In the genomic region with DNA sequence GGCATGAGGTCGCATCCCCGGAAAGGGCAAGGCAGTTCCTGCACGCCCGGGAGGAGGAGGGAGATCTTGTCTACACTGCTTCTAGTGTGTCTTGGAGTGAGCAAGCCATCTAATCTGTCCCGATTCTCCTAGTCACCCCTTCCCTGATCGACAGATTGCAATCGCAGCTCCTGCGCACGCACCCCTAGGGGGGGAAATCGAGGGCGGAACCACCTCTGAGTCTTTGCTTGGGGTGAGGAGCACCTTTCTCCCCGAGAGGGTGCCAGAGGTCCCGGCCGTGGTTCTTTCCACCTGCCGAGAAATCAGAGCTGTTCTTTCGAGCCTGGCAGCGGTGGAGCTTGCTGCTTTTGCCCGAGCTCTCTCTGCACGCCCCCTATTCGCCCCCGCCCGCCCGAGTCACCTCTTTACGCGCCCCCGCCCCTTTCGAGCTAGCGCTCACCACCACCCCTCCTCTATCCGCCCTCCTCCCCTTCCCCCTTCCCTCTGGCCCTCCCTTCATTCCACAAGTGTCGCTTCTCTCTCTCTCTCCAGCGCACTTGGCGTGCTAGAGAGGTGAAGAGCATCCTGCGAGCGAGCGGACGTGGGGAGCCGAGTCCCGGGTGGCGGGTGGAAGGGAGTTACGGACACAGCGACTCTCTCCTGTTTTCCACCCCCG, we compare ENCODE assay signal across 7 mouse cellular contexts. TPM values are rescaled to one million over a fixed set of nuclear protein-coding genes. Genes with fewer than 3 reads are reported as not detected.
A peak's percentile ranks its signal among the peaks of the same experiment; 100 is the strongest.
DNase-seq lines count a peak whose midpoint lies in the region; ATAC-seq lines count a peak whose summit lies in the region.

A gene (plus strand): TSS at position 498 of the 655 bp plus-strand sequence.

- no peaks in the 10 kb centered on the region for H3K9me3 ChIP-seq in embryonic facial prominence, embryonic 11.5 days (replicated peaks; ENCODE audit: control insufficient read depth, low read length)
- no peaks in the 10 kb centered on the region for H3K9me3 ChIP-seq in midbrain, embryonic 12.5 days

- peaks cover 61% of the 10 kb centered on the region for H3K27me3 ChIP-seq in embryonic facial prominence, embryonic 11.5 days (ENCODE audit: control insufficient read depth, insufficient read depth, low read length)
- peaks cover 78% of the 10 kb centered on the region for H3K27me3 ChIP-seq in midbrain, embryonic 12.5 days

- peak within 1 kb of the TSS; percentile 52 for H3K4me3 ChIP-seq in embryonic facial prominence, embryonic 11.5 days (ENCODE audit: low read depth, low read length)
- peak within 1 kb of the TSS; percentile 60 for H3K4me3 ChIP-seq in midbrain, embryonic 12.5 days

- H3K4me2 ChIP-seq in embryonic facial prominence, embryonic 11.5 days (ENCODE audit: low read depth, low read length): peak within 1 kb of the TSS; percentile 99
- peak within 1 kb of the TSS; percentile 97 for H3K4me2 ChIP-seq in midbrain, embryonic 12.5 days (replicated peaks)

- H3K4me1 ChIP-seq in embryonic facial prominence, embryonic 11.5 days (ENCODE audit: control insufficient read depth, insufficient read depth, low read length): peaks cover 6% of the 10 kb centered on the region
- peaks cover 22% of the 10 kb centered on the region for H3K4me1 ChIP-seq in midbrain, embryonic 12.5 days

- peak; percentile 58 for ATAC-seq in embryonic facial prominence, embryonic 11.5 days (replicated peaks; ENCODE audit: insufficient number of reproducible peaks, low FRiP score, low TSS enrichment, low read depth)
- ATAC-seq in midbrain, embryonic 12.5 days (ENCODE audit: low FRiP score, low read depth): peak; percentile 73

- H3K27ac ChIP-seq in embryonic facial prominence, embryonic 11.5 days (replicated peaks; ENCODE audit: low read depth, low read length): no peak within 1 kb of the TSS
- no peak within 1 kb of the TSS for H3K27ac ChIP-seq in midbrain, embryonic 12.5 days (replicated peaks)

- H3K36me3 ChIP-seq in embryonic facial prominence, embryonic 11.5 days (replicated peaks; ENCODE audit: control insufficient read depth, insufficient read depth, low read depth, low read length): no peaks in the 10 kb centered on the region
- no peaks in the 10 kb centered on the region for H3K36me3 ChIP-seq in midbrain, embryonic 12.5 days

- WGBS in embryonic facial prominence, embryonic 11.5 days: under 1% methylated on average over 41 of the region's 42 CpGs
- WGBS in midbrain, embryonic 12.5 days: under 1% methylated on average over 37 of the region's 42 CpGs

- intact Hi-C loops in heart, postnatal 10 days (cut with DNase I): no loop called here

- peak within 1 kb of the TSS; percentile 50 for H3K9ac ChIP-seq in embryonic facial prominence, embryonic 11.5 days (replicated peaks; ENCODE audit: low read length)
- peak within 1 kb of the TSS; percentile 52 for H3K9ac ChIP-seq in midbrain, embryonic 12.5 days (replicated peaks)

- peak; percentile 3 for DNase-seq in thymus, postnatal 0 days (ENCODE audit: low spot score)
- DNase-seq in thymus, postnatal 10 days (ENCODE audit: low spot score in 2 of 2): no peak
- DNase-seq in embryonic facial prominence, embryonic 11.5 days (ENCODE audit: low spot score): peak; percentile 56
- peak; percentile 3 to 13 for DNase-seq in heart, postnatal 10 days
- peak in 1 of 2 experiments; percentile 36 for DNase-seq in left cerebral cortex, adult 8-10 months (ENCODE audit: low spot score in 2 of 2)
- peak; percentile 21 for DNase-seq in yolk sac, embryonic 10.5 days (ENCODE audit: low spot score)

RNA-seq across cellular contexts. Expression of the gene that starts here (rescaled TPM):
- 0.25 and 0.77 TPM in 2 replicates for polyA plus RNA-seq in thymus, postnatal 0 days (2015; fragmentation: Nextera tagmentation; extraction: Ambion mirVana)
- polyA plus RNA-seq in embryonic facial prominence, embryonic 11.5 days (2014; fragmentation: Nextera tagmentation; extraction: Ambion mirVana): 0.46 and 0.56 TPM in 2 replicates
- under 1 TPM in 1 of 2 experiments, not detected in 1; 0.05 TPM for total RNA-seq in heart, postnatal 10 days (2021)
- 10 to 100 TPM; 53.1 to 61.3 (median 57.4) TPM for total RNA-seq in left cerebral cortex, adult 8-10 months (2022)
- polyA plus RNA-seq in midbrain, embryonic 12.5 days (2016; fragmentation: Nextera tagmentation; extraction: Ambion mirVana): 1.5 and 1.8 TPM in 2 replicates

Comparison
In these comparisons a context has a peak if more than half of its experiments do, and no peak if none do; other contexts are left out.
1. RNA of the gene that starts here (total RNA-seq): 53.1 to 61.3 TPM in left cerebral cortex, adult 8-10 months; 0.05 TPM in heart, postnatal 10 days; every median in the first group is over 10 times any median in the second.
2. Peak in DNase-seq in thymus, postnatal 0 days; RNA of the gene not detected or under 1 TPM.
3. Peak in DNase-seq, ATAC-seq, H3K4me3 ChIP-seq, H3K9ac ChIP-seq and H3K4me2 ChIP-seq in embryonic facial prominence, embryonic 11.5 days; RNA of the gene not detected or under 1 TPM.
4. Peak in DNase-seq in heart, postnatal 10 days; RNA of the gene not detected or under 1 TPM.